In genomic region chr6:82755338-82755737, GRCm38 (mm10) we compare ENCODE assay signal across 12 mouse cellular contexts. TPM values are rescaled to one million over a fixed set of nuclear protein-coding genes. Genes with fewer than 3 reads are reported as not detected.
A peak's percentile ranks its signal among the peaks of the same experiment; 100 is the strongest.
DNase-seq lines count a peak whose midpoint lies in the region; TF ChIP-seq lines count a peak whose summit lies in the region.
"Had no signal": no experiment of that assay in that cellular context is flagged by ENCODE, and none has a peak within 500 bp of the region (broad histone marks: within the 10 kb centered on the region; RNA-seq: fewer than 3 reads in every experiment).

No protein-coding gene starts in this region.

- TF ChIP-seq CTCF in cerebellum, adult 2 months (IDR thresholded peaks at IDR 0.05; ENCODE audit: borderline replicate concordance, insufficient read depth, low read depth, low read length): peak; percentile 34; the same call in 1 of the 2 replicates
- peak; percentile 70 for TF ChIP-seq CTCF in layer of hippocampus, adult 2 months (conservative IDR thresholded peaks at IDR 0.05)

- no peaks in the 10 kb centered on the region for H3K27me3 ChIP-seq in cerebellum, adult 2 months (ENCODE audit: control insufficient read depth, insufficient read depth, low read length)
- H3K27me3 ChIP-seq: embryonic facial prominence, embryonic 15.5 days; limb, embryonic 13.5 days had no signal

- TF ChIP-seq POLR2A in cerebellum, adult 2 months (IDR thresholded peaks at IDR 0.05; ENCODE audit: borderline replicate concordance, insufficient read depth, low read length): no peak

- no peak overlapping the region for H3K27ac ChIP-seq in cerebellum, adult 2 months (ENCODE audit: insufficient read depth, low read length)
- H3K27ac ChIP-seq in layer of hippocampus, adult 2 months: no peak overlapping the region
- H3K27ac ChIP-seq: embryonic facial prominence, embryonic 15.5 days; limb, embryonic 13.5 days had no signal

- H3K4me3 ChIP-seq in cerebellum, adult 2 months (replicated peaks; ENCODE audit: insufficient read depth, low read depth, low read length): no peak overlapping the region
- no peak overlapping the region for H3K4me3 ChIP-seq in layer of hippocampus, adult 2 months
- H3K4me3 ChIP-seq: embryonic facial prominence, embryonic 15.5 days; limb, embryonic 13.5 days had no signal

- WGBS in cerebellum, adult 2 months: 48% methylated on average over 2 of the region's 2 CpGs

- no peak for DNase-seq in cerebellum, adult 2 months
- DNase-seq in cerebellum, adult 11-12 months: no peak
- no peak for DNase-seq in layer of hippocampus, adult 2 months (ENCODE audit: low spot score in 2 of 2)
- no peak for DNase-seq in layer of hippocampus, adult 9-10 months (ENCODE audit: low spot score)
- DNase-seq in 416B (ENCODE audit: low read depth) (peak; percentile 37), ZHBTc4 (ENCODE audit: low read depth, low spot score) (peak; percentile 76)
- DNase-seq in right cerebral cortex, adult 18-20 months: no peak
- DNase-seq in layer of hippocampus, adult 8-10 months (ENCODE audit: low spot score in 2 of 2): no peak
- DNase-seq: heart, postnatal 4 days; kidney, adult 8-10 months had no signal

- H3K4me1 ChIP-seq in cerebellum, adult 2 months (ENCODE audit: control insufficient read depth, insufficient read depth, low read length): peaks cover 34% of the 10 kb centered on the region
- H3K4me1 ChIP-seq: embryonic facial prominence, embryonic 15.5 days; limb, embryonic 13.5 days had no signal

RNA-seq across cellular contexts. Expression of gene Hk2, which starts 18.9 kb away (rescaled TPM):
- polyA plus RNA-seq in cerebellum, adult 2 months (2012; rRNA removed): 6.3 and 6.4 TPM in 2 replicates
- 1 to 10 TPM; 7.0 to 7.4 TPM for total RNA-seq in layer of hippocampus, adult 2 months (2021)
- total RNA-seq in layer of hippocampus, adult 8-10 months (2022): 10 to 100 TPM in 2 of 4 experiments, 1 to 10 TPM in 2; 5.6 to 14.4 (median 9.6) TPM

RNA-seq across cellular contexts. Expression of gene Pole4, which starts 50.2 kb away (rescaled TPM):
- 30.1 TPM in 2 replicates for polyA plus RNA-seq in cerebellum, adult 2 months (2012; rRNA removed)
- 10 to 100 TPM; 36.4 to 36.7 TPM for total RNA-seq in layer of hippocampus, adult 2 months (2021)
- 10 to 100 TPM; 34.6 to 40.3 (median 37.5) TPM for total RNA-seq in layer of hippocampus, adult 8-10 months (2022)

Comparison
In these comparisons a context has a peak if more than half of its experiments do, and no peak if none do; other contexts are left out.
1. DNase-seq: peak in 416B (single experiment) and ZHBTc4 (single experiment); none in cerebellum, adult 2 months (0 of 2), cerebellum, adult 11-12 months (single experiment), layer of hippocampus, adult 2 months (0 of 2), layer of hippocampus, adult 9-10 months (single experiment), right cerebral cortex, adult 18-20 months (single experiment) and layer of hippocampus, adult 8-10 months (0 of 2).